Mouse (Mus musculus) left cerebral cortex, postnatal 14 days (tissue): ENCODE results near the gene Gm38655. TPM values are rescaled to one million over a fixed set of nuclear protein-coding genes. Genes with fewer than 3 reads are reported as not detected.

ENCODE experiments used
- total RNA-seq, 2 experiments: library from RNA; stranded (reverse); gene quantifications; 2 replicates each; pipeline ENCODE4 v1.2.3; 2021

The Gm38655 gene
- total RNA-seq, 2 experiments from 2014 or later = not detected

Other genes with a start within 250 kb of the Gm38655 start
- 100 to 1,000 TPM; 315 to 321 TPM for gene Mapk8ip3, start 238.5 kb downstream of the Gm38655 start, total RNA-seq
- gene Jpt2, start 214.8 kb downstream of the Gm38655 start, total RNA-seq = 10 to 100 TPM in 1 of 2 experiments, 1 to 10 TPM in 1; 5.3 to 10.4 TPM
- gene Cramp1l, start 159.7 kb downstream of the Gm38655 start, total RNA-seq = 10 to 100 TPM; 26.0 to 27.9 TPM
- 10 to 100 TPM; 19.8 to 22.9 TPM for gene Ift140, start 159.4 kb downstream of the Gm38655 start, total RNA-seq
- gene Tmem204, start 91.9 kb downstream of the Gm38655 start, total RNA-seq = 10 to 100 TPM in 1 of 2 experiments, 1 to 10 TPM in 1; 9.5 to 11.9 TPM
- 10 to 100 TPM; 29.8 to 32.3 TPM for gene Telo2, start 59.5 kb downstream of the Gm38655 start, total RNA-seq
- gene Ptx4, start 54.7 kb downstream of the Gm38655 start, total RNA-seq = 1 to 10 TPM; 1.9 to 2.3 TPM
- 10 to 100 TPM; 49.7 to 52.2 TPM for gene Clcn7, start 42.1 kb downstream of the Gm38655 start, total RNA-seq
- gene Ccdc154, start 13.0 kb downstream of the Gm38655 start, total RNA-seq = under 1 TPM in 1 of 2 experiments, not detected in 1; 0.24 TPM
- 10 to 100 TPM; 18.4 to 20.0 TPM for gene BC003965, start 9.1 kb upstream of the Gm38655 start, total RNA-seq
- 10 to 100 TPM; 33.4 to 38.6 TPM for gene Unkl, start 12.9 kb upstream of the Gm38655 start, total RNA-seq
- 10 to 100 TPM; 72.2 to 73.5 TPM for gene Gnptg, start 64.7 kb upstream of the Gm38655 start, total RNA-seq
- gene Tsr3, start 64.7 kb upstream of the Gm38655 start, total RNA-seq = 10 to 100 TPM; 25.0 to 27.2 TPM
- gene Baiap3, start 80.9 kb upstream of the Gm38655 start, total RNA-seq = 10 to 100 TPM; 15.2 to 23.8 TPM
- gene Ube2i, start 99.2 kb upstream of the Gm38655 start, total RNA-seq = 100 to 1,000 TPM; 211 to 216 TPM
- not detected for gene Prss34, start 122.9 kb upstream of the Gm38655 start, total RNA-seq
- gene Prss28, start 133.2 kb upstream of the Gm38655 start, total RNA-seq = not detected
- not detected for gene Prss29, start 143.2 kb upstream of the Gm38655 start, total RNA-seq
- gene Tpsab1, start 170.1 kb upstream of the Gm38655 start, total RNA-seq = not detected
- gene Tpsb2, start 190.8 kb upstream of the Gm38655 start, total RNA-seq = under 1 TPM in 1 of 2 experiments, not detected in 1; 0.26 TPM
- not detected for gene Tpsg1, start 193.8 kb upstream of the Gm38655 start, total RNA-seq